Mouse (Mus musculus): ENCODE measurements around the gene Msrb1. TPM values are rescaled to one million over a fixed set of nuclear protein-coding genes. Genes with fewer than 3 reads are reported as not detected.

Msrb1 gene
- total RNA-seq, 4 experiments from 2014 or later, result 172 to 208 (median 186) TPM

Other genes with a start within 250 kb of the Msrb1 start
- gene Caskin1, start 248.0 kb upstream of the Msrb1 start, total RNA-seq (2022), result under 1 TPM; 0.16 to 0.23 (median 0.19) TPM
- 10 to 100 TPM; 37.0 to 50.9 (median 42.7) TPM for gene Traf7, start 208.7 kb upstream of the Msrb1 start, total RNA-seq (2022)
- gene Rab26, start 202.4 kb upstream of the Msrb1 start, total RNA-seq (2022), result under 1 TPM in 3 of 4 experiments, not detected in 1; 0.23 to 0.50 (median 0.25) TPM
- 10 to 100 TPM; 27.8 to 43.0 (median 34.9) TPM for gene Pkd1, start 186.8 kb upstream of the Msrb1 start, total RNA-seq (2022)
- gene Tsc2, start 104.0 kb upstream of the Msrb1 start, total RNA-seq (2022), result 100 to 1,000 TPM; 123 to 135 (median 133) TPM
- gene Nthl1, start 104.0 kb upstream of the Msrb1 start, total RNA-seq (2022), result 1 to 10 TPM; 2.6 to 3.5 (median 2.8) TPM
- 100 to 1,000 TPM in 2 of 4 experiments, 10 to 100 TPM in 2; 87.7 to 110 (median 101) TPM for gene Slc9a3r2, start 86.3 kb upstream of the Msrb1 start, total RNA-seq (2022)
- gene Npw, start 78.2 kb upstream of the Msrb1 start, total RNA-seq (2022), result not detected
- 10 to 100 TPM; 14.3 to 17.0 (median 15.9) TPM for gene Zfp598, start 67.0 kb upstream of the Msrb1 start, total RNA-seq (2022)
- gene Syngr3, start 46.7 kb upstream of the Msrb1 start, total RNA-seq (2022), result under 1 TPM in 2 of 4 experiments, not detected in 2; 0.14 to 0.24 TPM
- 10 to 100 TPM; 20.0 to 22.2 (median 21.1) TPM for gene Gfer, start 40.5 kb upstream of the Msrb1 start, total RNA-seq (2022)
- gene Noxo1, start 40.4 kb upstream of the Msrb1 start, total RNA-seq (2022), result under 1 TPM; 0.49 to 0.84 (median 0.58) TPM
- 10 to 100 TPM; 14.4 to 21.6 (median 17.3) TPM for gene Tbl3, start 29.0 kb upstream of the Msrb1 start, total RNA-seq (2022)
- under 1 TPM in 1 of 4 experiments, not detected in 3; 0.23 TPM for gene Rnf151, start 18.6 kb upstream of the Msrb1 start, total RNA-seq (2022)
- gene Rps2, start 18.5 kb upstream of the Msrb1 start, total RNA-seq (2022), result 100 to 1,000 TPM; 631 to 768 (median 679) TPM
- 1,000 to 10,000 TPM in 1 of 4 experiments, 100 to 1,000 TPM in 3; 975 to 1,073 (median 990) TPM for gene Ndufb10, start 12.2 kb upstream of the Msrb1 start, total RNA-seq (2022)
- 100 to 1,000 TPM; 389 to 453 (median 417) TPM for gene Rpl3l, start 8.8 kb upstream of the Msrb1 start, total RNA-seq (2022)
- gene Hs3st6, start 16.3 kb downstream of the Msrb1 start, total RNA-seq (2022), result not detected
- under 1 TPM in 1 of 4 experiments, not detected in 3; 0.19 TPM for gene Meiob, start 67.6 kb downstream of the Msrb1 start, total RNA-seq (2022)
- gene Hagh, start 103.5 kb downstream of the Msrb1 start, total RNA-seq (2022), result 10 to 100 TPM; 78.0 to 97.5 (median 87.2) TPM
- 10 to 100 TPM; 85.1 to 94.4 (median 88.7) TPM for gene Fahd1, start 113.7 kb downstream of the Msrb1 start, total RNA-seq (2022)
- gene Igfals, start 129.4 kb downstream of the Msrb1 start, total RNA-seq (2022), result 10 to 100 TPM in 2 of 4 experiments, 1 to 10 TPM in 2; 7.8 to 14.5 (median 11.1) TPM
- 10 to 100 TPM; 17.2 to 20.1 (median 19.2) TPM for gene Nubp2, start 149.7 kb downstream of the Msrb1 start, total RNA-seq (2022)
- gene Spsb3, start 150.0 kb downstream of the Msrb1 start, total RNA-seq (2022), result 10 to 100 TPM; 25.8 to 29.3 (median 27.7) TPM
- gene Eme2, start 158.4 kb downstream of the Msrb1 start, total RNA-seq (2022), result 10 to 100 TPM; 19.4 to 23.5 (median 21.1) TPM
- 100 to 1,000 TPM in 2 of 4 experiments, 10 to 100 TPM in 2; 88.8 to 125 (median 109) TPM for gene Mrps34, start 158.5 kb downstream of the Msrb1 start, total RNA-seq (2022)
- gene Nme3, start 159.9 kb downstream of the Msrb1 start, total RNA-seq (2022), result 10 to 100 TPM; 29.0 to 31.4 (median 29.5) TPM
- 10 to 100 TPM; 55.0 to 69.0 (median 62.5) TPM for gene Mapk8ip3, start 200.3 kb downstream of the Msrb1 start, total RNA-seq (2022)
- 10 to 100 TPM in 2 of 4 experiments, 1 to 10 TPM in 2; 6.4 to 12.8 (median 9.6) TPM for gene Jpt2, start 224.0 kb downstream of the Msrb1 start, total RNA-seq (2022)